Mouse (Mus musculus): ENCODE measurements at regions not wholly inside any gene's neighbourhood (a gene's known extent, or its start where the extent isn't known, plus 50 kb on each side); places are given as distances from the start of the nearest gene placed in this dataset.

DNA sequence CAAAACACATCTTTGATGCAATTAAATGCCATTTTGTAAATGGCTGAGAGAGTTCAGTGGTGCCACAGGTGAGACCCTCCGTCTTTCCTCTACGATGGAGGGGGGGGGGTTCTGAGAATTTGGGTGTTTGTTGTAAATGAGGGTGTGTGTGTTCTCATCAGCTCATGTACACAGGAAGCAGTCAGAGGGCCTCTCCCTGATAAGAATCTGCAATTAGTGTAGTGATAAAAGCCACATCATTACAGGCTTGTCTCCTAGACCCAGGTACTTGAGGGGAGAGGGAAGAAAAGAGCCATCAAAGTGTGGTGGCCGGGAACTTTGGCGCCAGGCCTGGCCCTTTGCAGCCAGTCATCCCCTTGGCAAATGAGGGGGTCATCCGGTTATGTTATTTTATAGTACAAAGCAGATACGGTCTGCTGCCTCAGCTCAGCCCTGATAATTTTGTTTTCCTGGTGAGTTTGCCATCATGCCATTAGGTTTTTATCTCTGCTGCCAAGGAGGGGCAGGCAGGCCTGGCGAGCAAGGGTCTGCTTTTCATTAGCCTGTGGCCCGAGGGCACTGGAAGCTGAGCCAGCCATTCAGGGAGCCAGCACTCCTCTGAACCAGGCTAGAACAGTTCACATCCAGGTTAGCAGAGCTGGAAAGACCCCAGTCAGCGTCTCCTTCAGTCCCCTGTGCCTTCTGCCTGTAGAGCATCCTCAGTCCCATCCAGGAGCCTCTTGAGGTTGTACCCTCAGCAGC, 59.7 kb downstream of the H2al1j start:
- H3K4me3 ChIP-seq, result no peak overlapping the region
- H3K9ac ChIP-seq (replicated peaks), result no peak overlapping the region
- no peaks in the 10 kb centered on the region for H3K36me3 ChIP-seq
- H3K4me1 ChIP-seq, result no peaks in the 10 kb centered on the region
- ATAC-seq (ENCODE audit: low FRiP score, low read depth), result no peak
- H3K4me2 ChIP-seq (replicated peaks), result no peak overlapping the region
- WGBS, result 82% methylated on average over 9 of the region's 9 CpGs
- no peak overlapping the region for H3K27ac ChIP-seq (replicated peaks)
- no peaks in the 10 kb centered on the region; the same call in 1 of the 2 replicates for H3K27me3 ChIP-seq
- H3K9me3 ChIP-seq, result no peaks in the 10 kb centered on the region

DNA sequence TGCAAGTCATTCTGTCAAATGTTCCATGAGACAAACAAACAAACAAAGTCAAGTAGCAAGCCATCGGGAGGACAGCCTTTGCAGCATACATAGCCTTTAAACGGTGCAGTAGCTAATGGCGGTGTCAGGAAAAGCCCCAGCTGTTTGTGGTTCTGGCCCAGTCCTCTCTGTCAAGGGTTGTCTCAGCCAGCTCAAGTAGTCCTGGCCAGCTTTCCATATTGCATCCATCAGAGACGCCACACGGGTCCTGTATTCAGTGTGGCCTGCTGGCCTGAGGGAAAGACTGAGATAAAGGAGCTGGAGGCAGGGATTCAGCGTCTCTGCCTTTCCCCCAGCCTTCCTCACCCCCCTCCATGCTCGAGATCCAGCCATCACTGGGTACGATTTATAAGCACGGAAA, 61.2 kb downstream of the H2al1j start:
- no peak overlapping the region for H3K27ac ChIP-seq (replicated peaks)
- H3K9me3 ChIP-seq, result no peaks in the 10 kb centered on the region
- H3K4me3 ChIP-seq, result no peak overlapping the region
- H3K4me1 ChIP-seq, result no peaks in the 10 kb centered on the region
- H3K27me3 ChIP-seq, result no peaks in the 10 kb centered on the region; the same call in 1 of the 2 replicates
- ATAC-seq (ENCODE audit: low FRiP score, low read depth), result no peak
- WGBS, result 61% methylated on average over 9 of the region's 9 CpGs
- no peaks in the 10 kb centered on the region for H3K36me3 ChIP-seq
- no peak overlapping the region for H3K9ac ChIP-seq (replicated peaks)
- no peak overlapping the region for H3K4me2 ChIP-seq (replicated peaks)

DNA sequence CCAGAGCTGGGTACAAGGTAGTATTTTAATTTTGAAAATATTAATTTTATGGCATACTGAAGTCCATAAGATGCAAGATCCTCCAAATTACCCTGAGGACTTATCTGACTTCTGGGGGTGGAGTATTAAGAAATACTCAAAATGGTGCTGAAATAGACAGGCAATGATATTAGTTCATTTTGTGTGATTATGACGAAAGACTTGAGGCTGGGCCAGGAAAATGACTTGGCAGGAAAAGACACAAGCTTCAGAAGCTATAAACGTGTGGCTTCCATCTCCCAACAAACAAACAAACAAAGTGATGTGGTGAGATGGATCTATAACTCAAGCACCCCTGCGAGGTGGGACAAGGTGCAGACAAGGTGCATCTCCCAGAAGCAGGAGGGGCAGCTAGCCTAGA, 72.8 kb downstream of the H2al1j start:
- 76% methylated on average over 3 of the region's 3 CpGs for WGBS
- H3K36me3 ChIP-seq, result no peaks in the 10 kb centered on the region
- H3K27me3 ChIP-seq, result peaks cover 4% of the 10 kb centered on the region; the same call in 1 of the 2 replicates
- ATAC-seq (ENCODE audit: low FRiP score, low read depth), result no peak
- no peak overlapping the region for H3K4me3 ChIP-seq
- H3K4me2 ChIP-seq (replicated peaks), result no peak overlapping the region
- H3K4me1 ChIP-seq, result no peaks in the 10 kb centered on the region
- H3K9me3 ChIP-seq, result no peaks in the 10 kb centered on the region
- no peak overlapping the region for H3K9ac ChIP-seq (replicated peaks)
- H3K27ac ChIP-seq (replicated peaks), result no peak overlapping the region

DNA sequence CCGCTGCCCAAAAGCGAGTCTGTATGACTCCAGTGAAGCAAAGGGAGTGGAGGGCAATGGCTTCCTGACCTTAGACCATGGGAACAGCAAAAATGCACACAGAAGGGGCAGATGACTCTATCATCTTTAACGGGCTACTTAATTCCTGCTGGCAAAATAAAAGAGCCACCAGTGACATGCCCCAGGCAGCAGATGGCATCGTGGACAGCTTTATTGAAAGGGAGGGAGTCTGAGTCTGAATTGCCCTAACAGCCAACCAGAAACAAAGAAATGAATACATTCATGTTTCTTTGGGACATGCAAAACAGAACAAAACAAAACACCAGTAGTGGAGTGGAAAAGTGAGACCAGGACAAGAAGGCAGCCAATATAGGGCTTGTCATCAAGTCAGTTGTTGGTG, 76.7 kb downstream of the H2al1j start:
- Histone ChIP-seq H3K9me3 (no peaks in the 10 kb centered on the region), H3K27me3 (peaks cover 7% of the 10 kb centered on the region; the same call in 1 of the 2 replicates), H3K36me3 (no peaks in the 10 kb centered on the region), H3K4me2 (replicated peaks) (no peak overlapping the region), H3K27ac (replicated peaks) (no peak overlapping the region), H3K9ac (replicated peaks) (no peak overlapping the region), H3K4me3 (no peak overlapping the region), H3K4me1 (no peaks in the 10 kb centered on the region)
- WGBS, result 64% methylated on average over 4 of the region's 4 CpGs
- no peak for ATAC-seq (ENCODE audit: low FRiP score, low read depth)

DNA sequence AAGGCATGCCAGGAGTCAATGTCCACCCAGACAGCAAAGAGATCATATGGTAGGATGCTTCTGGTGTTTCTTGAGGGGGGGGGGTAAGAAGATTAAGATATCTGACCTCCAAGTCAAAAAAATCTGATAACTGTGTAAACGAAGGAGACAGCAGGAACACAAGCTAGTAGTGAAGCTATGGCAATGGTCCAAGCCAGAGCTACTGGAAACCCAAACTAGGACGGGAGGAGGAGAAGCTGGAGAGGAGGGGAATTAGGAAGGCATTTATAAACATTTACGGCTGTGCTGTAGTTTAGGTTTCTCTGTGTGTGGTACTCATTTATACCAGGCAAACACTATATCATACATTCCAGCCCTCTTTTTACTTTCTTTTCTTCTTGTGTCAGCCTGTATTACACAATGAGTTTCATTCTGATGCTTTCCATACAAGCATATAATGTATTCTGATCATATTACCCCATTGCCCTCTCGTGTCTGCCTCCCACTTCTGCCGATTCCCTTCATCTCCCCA, 84.7 kb downstream of the H2al1j start:
- Histone ChIP-seq H3K4me1 (peaks cover 6% of the 10 kb centered on the region), H3K9ac (replicated peaks) (no peak overlapping the region), H3K36me3 (no peaks in the 10 kb centered on the region), H3K9me3 (no peaks in the 10 kb centered on the region), H3K27me3 (peaks cover 18% of the 10 kb centered on the region; the same call in 1 of the 2 replicates), H3K4me3 (no peak overlapping the region), H3K27ac (replicated peaks) (no peak overlapping the region), H3K4me2 (replicated peaks) (no peak overlapping the region)
- no peak for ATAC-seq (ENCODE audit: low FRiP score, low read depth)
- WGBS, result 76% methylated on average over 5 of the region's 5 CpGs

DNA sequence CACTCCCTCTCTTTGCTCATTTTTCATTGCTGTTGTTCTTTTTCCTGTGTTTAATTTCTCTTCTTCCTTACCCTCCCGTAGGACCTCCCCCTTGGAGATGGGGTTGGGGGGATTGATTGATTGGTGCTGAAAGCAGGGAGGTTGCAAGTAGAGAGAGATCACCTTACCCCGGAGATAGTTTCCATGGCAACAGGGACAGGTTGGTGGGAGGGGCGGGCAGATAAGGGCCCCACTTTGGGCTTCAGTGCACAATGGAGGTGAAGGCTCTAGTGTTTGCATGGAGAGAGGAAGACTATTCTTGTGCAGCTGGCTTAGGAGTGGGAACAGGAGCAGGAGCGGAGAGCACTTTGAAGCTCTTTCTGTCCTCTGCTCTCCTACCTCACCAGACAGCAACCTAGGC, 88.0 kb downstream of the H2al1j start:
- Histone ChIP-seq H3K27me3 (peaks cover 27% of the 10 kb centered on the region; the same call in 1 of the 2 replicates), H3K36me3 (no peaks in the 10 kb centered on the region), H3K9ac (replicated peaks) (no peak overlapping the region), H3K4me1 (peaks cover 6% of the 10 kb centered on the region), H3K4me2 (replicated peaks) (no peak overlapping the region), H3K4me3 (no peak overlapping the region), H3K9me3 (no peaks in the 10 kb centered on the region), H3K27ac (replicated peaks) (no peak overlapping the region)
- no peak for ATAC-seq (ENCODE audit: low FRiP score, low read depth)
- WGBS, result 29% methylated on average over 4 of the region's 4 CpGs

DNA sequence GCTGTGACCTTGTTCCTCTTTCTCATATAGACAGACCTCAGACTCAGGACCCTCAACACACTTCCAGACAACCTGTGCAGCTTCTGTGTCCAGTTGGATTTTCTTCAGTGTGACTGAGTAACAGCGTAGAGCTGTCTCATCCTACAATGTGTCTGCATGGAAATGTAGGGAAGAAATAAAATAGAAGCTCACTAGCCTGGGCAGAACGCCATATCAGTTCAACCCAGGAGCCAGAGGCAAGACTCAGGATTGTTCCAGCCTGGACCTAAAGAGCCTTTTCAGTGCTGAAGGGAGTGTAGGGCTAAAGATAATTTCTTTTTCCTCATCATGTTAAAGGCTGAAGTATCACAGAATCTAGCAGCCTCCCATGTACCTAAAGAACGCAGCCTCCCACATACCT, 88.9 kb downstream of the H2al1j start:
- H3K27ac ChIP-seq (replicated peaks), result no peak overlapping the region
- H3K4me2 ChIP-seq (replicated peaks), result no peak overlapping the region
- WGBS, result 90% methylated on average over 3 of the region's 3 CpGs

DNA sequence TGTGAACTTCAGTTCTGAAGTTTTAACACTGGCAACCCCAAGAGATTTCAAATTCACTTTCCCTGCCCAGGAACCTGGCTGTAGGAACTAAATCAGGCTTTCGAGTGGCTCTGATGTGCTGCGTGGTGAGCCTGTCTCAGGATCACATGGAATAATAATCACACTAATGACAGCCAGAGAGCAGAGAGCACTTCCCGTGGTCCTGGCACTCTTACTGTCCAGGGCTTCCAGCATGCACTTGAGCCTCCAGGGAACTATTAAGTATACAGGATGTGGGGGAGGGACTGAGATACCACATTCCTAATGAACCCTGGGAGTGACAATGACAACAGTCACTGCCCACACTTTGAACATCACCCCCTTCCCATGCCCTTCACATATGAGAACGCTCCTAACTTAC, 90.2 kb downstream of the H2al1j start:
- Histone ChIP-seq H3K27ac (replicated peaks) (no peak overlapping the region), H3K9ac (replicated peaks) (no peak overlapping the region), H3K27me3 (peaks cover 31% of the 10 kb centered on the region; the same call in 1 of the 2 replicates), H3K4me2 (replicated peaks) (no peak overlapping the region), H3K4me1 (peaks cover 6% of the 10 kb centered on the region), H3K9me3 (no peaks in the 10 kb centered on the region), H3K36me3 (no peaks in the 10 kb centered on the region), H3K4me3 (no peak overlapping the region)
- ATAC-seq (ENCODE audit: low FRiP score, low read depth), result no peak
- WGBS, result 61% methylated on average over 4 of the region's 4 CpGs

More for the DNA sequence above, 88.9 kb downstream of the H2al1j start:
- ATAC-seq (ENCODE audit: low FRiP score, low read depth), result no peak
- Histone ChIP-seq H3K9me3 (no peaks in the 10 kb centered on the region), H3K9ac (replicated peaks) (no peak overlapping the region), H3K27me3 (peaks cover 24% of the 10 kb centered on the region; the same call in 1 of the 2 replicates), H3K36me3 (no peaks in the 10 kb centered on the region), H3K4me1 (peaks cover 6% of the 10 kb centered on the region), H3K4me3 (no peak overlapping the region)

DNA sequence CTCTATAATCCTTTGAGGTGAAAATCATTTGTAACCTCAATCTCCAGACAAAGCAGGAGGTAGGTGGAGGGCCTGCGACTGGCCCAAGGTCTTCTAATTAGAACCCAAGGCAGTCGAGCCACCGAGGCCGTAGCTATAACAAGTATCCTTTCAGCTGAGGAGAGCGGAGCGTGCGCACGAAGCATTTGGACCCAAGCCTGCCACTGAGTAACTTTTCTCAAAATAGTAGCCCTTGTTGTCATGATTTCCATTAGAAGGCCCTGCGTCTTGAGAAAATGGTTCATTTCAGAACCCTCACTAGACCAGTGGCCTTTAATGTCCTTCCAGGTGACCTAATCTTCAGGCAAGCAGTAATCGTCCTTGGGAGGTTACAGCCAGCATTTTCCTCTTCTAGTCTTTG, 90.6 kb downstream of the H2al1j start:
- 89% methylated on average over 10 of the region's 10 CpGs for WGBS
- Histone ChIP-seq H3K4me3 (no peak overlapping the region), H3K9ac (replicated peaks) (no peak overlapping the region), H3K27ac (replicated peaks) (no peak overlapping the region), H3K27me3 (peaks cover 35% of the 10 kb centered on the region; the same call in 1 of the 2 replicates), H3K9me3 (no peaks in the 10 kb centered on the region), H3K4me1 (peaks cover 6% of the 10 kb centered on the region), H3K4me2 (replicated peaks) (no peak overlapping the region), H3K36me3 (no peaks in the 10 kb centered on the region)
- ATAC-seq (ENCODE audit: low FRiP score, low read depth), result no peak

DNA sequence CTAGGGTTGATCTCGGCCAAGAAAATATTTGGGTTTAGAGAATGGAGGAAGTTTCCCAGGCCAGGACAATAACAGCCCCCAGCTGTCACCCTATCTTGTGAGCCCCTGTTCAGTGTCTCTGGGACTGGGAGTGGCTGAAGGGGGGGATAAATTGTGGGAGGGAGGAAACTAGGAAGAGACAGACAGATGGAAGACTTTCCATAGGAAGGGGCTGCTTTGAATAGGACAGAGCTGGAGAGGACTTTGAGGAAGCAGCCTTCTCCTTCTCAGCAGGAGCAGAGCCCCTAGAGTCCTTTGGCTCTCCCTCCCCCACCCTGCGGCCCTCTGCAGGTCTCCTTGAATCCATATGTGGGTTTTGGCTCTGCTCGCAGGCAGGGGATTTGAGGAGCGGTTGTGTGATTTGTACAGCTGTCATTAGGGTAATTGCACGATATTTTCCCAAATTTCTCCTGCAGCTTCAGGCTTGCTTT, 91.6 kb downstream of the H2al1j start:
- ATAC-seq (ENCODE audit: low FRiP score, low read depth), result no peak
- no peak overlapping the region for H3K4me3 ChIP-seq
- no peak overlapping the region for H3K4me2 ChIP-seq (replicated peaks)
- peaks cover 38% of the 10 kb centered on the region; the same call in 1 of the 2 replicates for H3K27me3 ChIP-seq
- H3K27ac ChIP-seq (replicated peaks), result no peak overlapping the region
- no peaks in the 10 kb centered on the region for H3K9me3 ChIP-seq
- H3K36me3 ChIP-seq, result no peaks in the 10 kb centered on the region
- 47% methylated on average over 5 of the region's 5 CpGs for WGBS
- no peak overlapping the region for H3K9ac ChIP-seq (replicated peaks)
- peaks cover 6% of the 10 kb centered on the region for H3K4me1 ChIP-seq

DNA sequence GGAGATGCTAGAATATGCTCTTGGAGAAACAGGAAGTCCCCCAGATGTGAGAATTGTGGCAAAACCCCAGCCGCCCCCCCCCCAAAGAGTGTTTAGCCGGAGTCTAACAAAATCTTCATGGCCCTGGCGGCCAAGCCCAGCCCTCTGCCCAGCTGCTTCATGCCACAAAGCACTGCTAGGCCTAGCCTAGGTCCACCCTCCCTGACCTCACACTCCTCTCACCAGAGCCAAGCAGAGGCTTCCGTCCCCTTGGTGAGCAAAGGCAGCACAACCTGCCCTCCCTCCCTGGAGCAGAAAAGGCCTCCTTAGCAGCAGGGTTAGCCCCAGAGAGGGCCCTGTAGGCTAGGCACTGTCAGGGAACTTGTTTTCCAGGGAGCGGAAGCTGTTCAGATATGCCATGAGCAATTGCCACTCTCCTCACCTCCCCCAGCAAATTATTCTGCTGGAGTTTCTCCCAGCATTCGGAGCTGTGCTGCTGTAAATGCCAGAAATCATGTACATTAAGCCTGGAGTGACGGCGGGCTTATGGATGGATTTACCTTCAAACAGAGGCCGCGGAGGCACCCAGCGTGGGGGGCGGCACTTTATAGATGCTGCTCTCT, 104.9 kb downstream of the H2al1j start:
- Histone ChIP-seq H3K4me1 (peaks cover 20% of the 10 kb centered on the region; the same call in 1 of the 2 replicates), H3K27me3 (peaks cover 47% of the 10 kb centered on the region), H3K36me3 (no peaks in the 10 kb centered on the region), H3K4me3 (no peak overlapping the region), H3K4me2 (replicated peaks) (no peak overlapping the region), H3K9me3 (no peaks in the 10 kb centered on the region), H3K9ac (replicated peaks) (no peak overlapping the region), H3K27ac (replicated peaks) (0 out of 2 replicates have a peak overlapping the region, but pooled peaks have one; percentile 30)
- 56% methylated on average over 12 of the region's 12 CpGs for WGBS
- ATAC-seq (ENCODE audit: low FRiP score, low read depth), result no peak

DNA sequence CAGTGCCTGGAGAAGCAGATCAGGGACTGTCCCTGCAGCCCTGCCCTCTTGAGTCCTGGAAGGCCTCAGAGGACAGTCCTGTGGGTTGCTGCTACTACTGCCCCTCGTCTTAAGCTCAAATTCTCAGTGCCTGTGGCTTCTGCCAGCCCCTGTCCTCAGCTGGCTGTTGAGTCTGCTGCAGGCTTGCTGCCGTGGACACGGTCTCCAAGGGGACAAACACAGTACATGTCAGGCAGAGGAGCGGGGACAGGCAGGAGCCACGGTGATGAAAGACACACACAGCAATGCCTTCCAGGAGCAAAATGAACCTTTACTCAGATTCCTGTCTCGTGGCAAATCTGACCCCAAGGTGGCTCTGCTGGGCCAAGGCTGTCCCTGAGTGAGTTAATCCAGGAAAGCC, 107.7 kb downstream of the H2al1j start:
- Histone ChIP-seq H3K4me1 (peaks cover 22% of the 10 kb centered on the region; the same call in 1 of the 2 replicates), H3K27me3 (peaks cover 30% of the 10 kb centered on the region), H3K9ac (replicated peaks) (no peak overlapping the region), H3K27ac (replicated peaks) (no peak overlapping the region), H3K9me3 (no peaks in the 10 kb centered on the region), H3K4me3 (no peak overlapping the region), H3K4me2 (replicated peaks) (no peak overlapping the region), H3K36me3 (no peaks in the 10 kb centered on the region)
- 47% methylated on average over 6 of the region's 6 CpGs for WGBS
- no peak for ATAC-seq (ENCODE audit: low FRiP score, low read depth)

Measured in midbrain, embryonic 12.5 days (tissue).